Mouse (Mus musculus) cerebellum, postnatal 4 days (tissue): Measurements from ENCODE around the gene Vmn1r233.
A peak's percentile ranks its signal among the peaks of the same experiment; 100 is the strongest.

Source experiments
- DNase-seq, 2 experiments: peaks; one replicate each; pipeline ENCODE4 v3.0.0; 2022; ENCODE audit warnings: low spot score in 2 of 2, mixed read lengths in 1 of 2

Vmn1r233 gene

GRCm38 (mm10) chr17:20996364-20996763 lies at the start of gene Vmn1r233:
TSS of gene Vmn1r233 (minus strand) at chr17:20996464.
- no peak for DNase-seq

GRCm38 (mm10) chr17:21018410-21019080 lies 22.3 kb upstream of the Vmn1r233 start:
- no peak for DNase-seq

- no peak for DNase-seq
Measured at GRCm38 (mm10) chr17:21009726-21010125, 13.5 kb upstream of the Vmn1r233 start.

- DNase-seq: peak; percentile 62 to 82
Measured at GRCm38 (mm10) chr17:21008382-21009331, 12.4 kb upstream of the Vmn1r233 start, which contains the start of gene Zfp160. TSS of gene Zfp160 (plus strand) at chr17:21008903.

- no peak for DNase-seq
Measured at GRCm38 (mm10) chr17:20993716-20994115, 2.5 kb downstream of the Vmn1r233 start.

GRCm38 (mm10) chr17:20966681-20967080 lies 29.6 kb downstream of the Vmn1r233 start:
- DNase-seq: no peak

GRCm38 (mm10) chr17:20965421-20965820 lies 30.8 kb downstream of the Vmn1r233 start:
- DNase-seq: no peak

GRCm38 (mm10) chr17:20960386-20960785 lies 35.9 kb downstream of the Vmn1r233 start:
- DNase-seq: no peak

GRCm38 (mm10) chr17:20946636-20947035 lies 49.6 kb downstream of the Vmn1r233 start:
- DNase-seq: no peak

- DNase-seq: peak in 1 of 2 experiments; percentile 8
Measured at GRCm38 (mm10) chr17:20946026-20946565, 50.2 kb downstream of the Vmn1r233 start.

- peak; percentile 96 to 98 for DNase-seq
Measured at GRCm38 (mm10) chr17:20944985-20945891, 51.0 kb downstream of the Vmn1r233 start, which contains the start of gene Ppp2r1a. TSS of gene Ppp2r1a (plus strand) at chr17:20945311.

GRCm38 (mm10) chr17:20944226-20944625 lies 52.0 kb downstream of the Vmn1r233 start:
- no peak for DNase-seq
